21 mouse cellular contexts compared by ENCODE assay signal in genomic region chr12:53875226-53875625, GRCm38 (mm10).
DNase-seq lines count a peak whose midpoint lies in the region; ATAC-seq and TF ChIP-seq lines count a peak whose summit lies in the region.
"Had no signal": no experiment of that assay in that cellular context is flagged by ENCODE, and none has a peak within 500 bp of the region (broad histone marks: within the 10 kb centered on the region; RNA-seq: fewer than 3 reads in every experiment).

No protein-coding gene starts in this region.

- no peak overlapping the region for H3K27ac ChIP-seq in forebrain, embryonic 11.5 days (ENCODE audit: low read depth, low read length)
- H3K27ac ChIP-seq in forebrain, embryonic 15.5 days (replicated peaks): no peak overlapping the region
- H3K27ac ChIP-seq in kidney, embryonic 16.5 days (ENCODE audit: low read length): no peak overlapping the region
- H3K27ac ChIP-seq in heart, embryonic 10.5 days: no peak overlapping the region
- H3K27ac ChIP-seq: embryonic facial prominence, embryonic 13.5 days; intestine, embryonic 15.5 days; limb, embryonic 13.5 days; neural tube, embryonic 13.5 days; stomach, embryonic 15.5 days had no signal

- H3K9ac ChIP-seq in forebrain, embryonic 11.5 days (ENCODE audit: low read length): no peak overlapping the region
- H3K9ac ChIP-seq in forebrain, embryonic 15.5 days (replicated peaks): no peak overlapping the region
- no peak overlapping the region for H3K9ac ChIP-seq in kidney, embryonic 16.5 days (replicated peaks; ENCODE audit: low read length)
- H3K9ac ChIP-seq: embryonic facial prominence, embryonic 13.5 days; intestine, embryonic 15.5 days; limb, embryonic 13.5 days; neural tube, embryonic 13.5 days; stomach, embryonic 15.5 days had no signal

- H3K4me1 ChIP-seq in forebrain, embryonic 11.5 days (replicated peaks; ENCODE audit: control insufficient read depth, insufficient read depth, low read length): 0 out of 2 replicates have a peak, but pooled peaks cover 6% of the 10 kb centered on the region
- no peaks in the 10 kb centered on the region for H3K4me1 ChIP-seq in forebrain, embryonic 15.5 days
- no peaks in the 10 kb centered on the region for H3K4me1 ChIP-seq in kidney, embryonic 16.5 days (ENCODE audit: insufficient read depth, low read length)
- H3K4me1 ChIP-seq in heart, embryonic 10.5 days: no peaks in the 10 kb centered on the region
- H3K4me1 ChIP-seq: embryonic facial prominence, embryonic 13.5 days; intestine, embryonic 15.5 days; limb, embryonic 13.5 days; stomach, embryonic 15.5 days had no signal

- 0 out of 2 replicates have a peak, but pooled peaks have one; percentile 42 for ATAC-seq in forebrain, embryonic 11.5 days (replicated peaks; ENCODE audit: low FRiP score)
- no peak; the same call in 1 of the 2 replicates for ATAC-seq in forebrain, embryonic 15.5 days (replicated peaks)
- peak; percentile 69; the same call in 1 of the 2 replicates for ATAC-seq in kidney, embryonic 16.5 days (ENCODE audit: low FRiP score, low TSS enrichment)
- ATAC-seq in inflammation-experienced regulatory T-cells, adult 6 months: no peak
- ATAC-seq: activated CD4-positive, CD25-positive, alpha-beta regulatory T cell, adult 4 months; intestine, embryonic 15.5 days had no signal

- no peaks in the 10 kb centered on the region for H3K36me3 ChIP-seq in forebrain, embryonic 11.5 days (ENCODE audit: control insufficient read depth, insufficient read depth, low read length)
- no peaks in the 10 kb centered on the region for H3K36me3 ChIP-seq in forebrain, embryonic 15.5 days
- no peaks in the 10 kb centered on the region for H3K36me3 ChIP-seq in kidney, embryonic 16.5 days (ENCODE audit: insufficient read depth, low read length)
- no peaks in the 10 kb centered on the region for H3K36me3 ChIP-seq in heart, embryonic 10.5 days
- H3K36me3 ChIP-seq: embryonic facial prominence, embryonic 13.5 days; intestine, embryonic 15.5 days; limb, embryonic 13.5 days; neural tube, embryonic 13.5 days; stomach, embryonic 15.5 days had no signal

- H3K9me3 ChIP-seq in forebrain, embryonic 11.5 days (ENCODE audit: control insufficient read depth, low read length): no peaks in the 10 kb centered on the region
- no peaks in the 10 kb centered on the region for H3K9me3 ChIP-seq in forebrain, embryonic 15.5 days
- H3K9me3 ChIP-seq in kidney, embryonic 16.5 days (ENCODE audit: low read length): no peaks in the 10 kb centered on the region
- H3K9me3 ChIP-seq in heart, embryonic 10.5 days: no peaks in the 10 kb centered on the region
- H3K9me3 ChIP-seq: embryonic facial prominence, embryonic 13.5 days; intestine, embryonic 15.5 days; limb, embryonic 13.5 days; stomach, embryonic 15.5 days had no signal

- no peak overlapping the region for H3K4me3 ChIP-seq in forebrain, embryonic 11.5 days (ENCODE audit: low read depth, low read length)
- H3K4me3 ChIP-seq in forebrain, embryonic 15.5 days: no peak overlapping the region
- no peak overlapping the region for H3K4me3 ChIP-seq in kidney, embryonic 16.5 days (ENCODE audit: low read length)
- H3K4me3 ChIP-seq in heart, embryonic 10.5 days: no peak overlapping the region
- H3K4me3 ChIP-seq: embryonic facial prominence, embryonic 13.5 days; intestine, embryonic 15.5 days; limb, embryonic 13.5 days; neural tube, embryonic 13.5 days; stomach, embryonic 15.5 days had no signal

- no peak for TF ChIP-seq CTCF in brain, embryonic 14.5 days (IDR thresholded peaks at IDR 0.05; ENCODE audit: borderline replicate concordance, extremely low read depth, insufficient read depth, insufficient read length)

- WGBS in forebrain, embryonic 11.5 days: 33% methylated on average over 3 of the region's 3 CpGs
- WGBS in forebrain, embryonic 15.5 days: 25% methylated on average over 3 of the region's 3 CpGs
- WGBS in kidney, embryonic 16.5 days: 35% methylated on average over 3 of the region's 3 CpGs
- WGBS in heart, embryonic 10.5 days: 63% methylated on average over 3 of the region's 3 CpGs

- DNase-seq in forebrain, embryonic 11.5 days (ENCODE audit: low spot score): peak; percentile 54
- DNase-seq in kidney, adult 11 months: no peak
- peak; percentile 77 for DNase-seq in brain, embryonic 14.5 days (ENCODE audit: low read depth)
- peak; percentile 28 for DNase-seq in mesoderm, embryonic 11.5 days (ENCODE audit: low read depth, low spot score)
- no peak for DNase-seq in heart, embryonic 10.5 days (ENCODE audit: low spot score)
- DNase-seq: adrenal gland, postnatal 25 days; cerebellum, adult 9-11 months; gastrocnemius, postnatal 10 days; heart, postnatal 10 days; layer of hippocampus, postnatal 36 days; lung, postnatal 36 days; midbrain, embryonic 14.5 days had no signal

- TF ChIP-seq POLR2A in brain, embryonic 14.5 days (IDR thresholded peaks at IDR 0.05; ENCODE audit: borderline replicate concordance, extremely low read depth, insufficient read depth, insufficient read length, poor library complexity, severe bottlenecking): no peak

- H3K4me2 ChIP-seq in forebrain, embryonic 11.5 days (ENCODE audit: low read depth, low read length, severe bottlenecking): no peak overlapping the region
- H3K4me2 ChIP-seq in forebrain, embryonic 15.5 days (replicated peaks): no peak overlapping the region
- no peak overlapping the region for H3K4me2 ChIP-seq in kidney, embryonic 16.5 days (replicated peaks; ENCODE audit: low read depth, low read length)
- H3K4me2 ChIP-seq: embryonic facial prominence, embryonic 13.5 days; intestine, embryonic 15.5 days; limb, embryonic 13.5 days; neural tube, embryonic 13.5 days; stomach, embryonic 15.5 days had no signal

- H3K27me3 ChIP-seq in forebrain, embryonic 11.5 days (ENCODE audit: control insufficient read depth, insufficient read depth, low read length): no peaks in the 10 kb centered on the region
- H3K27me3 ChIP-seq in forebrain, embryonic 15.5 days: no peaks in the 10 kb centered on the region
- H3K27me3 ChIP-seq in kidney, embryonic 16.5 days (ENCODE audit: insufficient read depth, low read length): no peaks in the 10 kb centered on the region; the same call in 1 of the 2 replicates
- H3K27me3 ChIP-seq in heart, embryonic 10.5 days (ENCODE audit: insufficient read depth, poor library complexity, severe bottlenecking): no peaks in the 10 kb centered on the region
- H3K27me3 ChIP-seq: embryonic facial prominence, embryonic 13.5 days; intestine, embryonic 15.5 days; limb, embryonic 13.5 days; neural tube, embryonic 13.5 days; stomach, embryonic 15.5 days had no signal

Comparison
In these comparisons a context has a peak if more than half of its experiments do, and no peak if none do; other contexts are left out.
1. ATAC-seq: peak in forebrain, embryonic 11.5 days (single experiment) and kidney, embryonic 16.5 days (single experiment); none in forebrain, embryonic 15.5 days (single experiment) and inflammation-experienced regulatory T-cells, adult 6 months (single experiment).
2. DNase-seq: peak in forebrain, embryonic 11.5 days (single experiment), brain, embryonic 14.5 days (single experiment) and mesoderm, embryonic 11.5 days (single experiment); none in kidney, adult 11 months (single experiment) and heart, embryonic 10.5 days (single experiment).